Mouse (Mus musculus): ENCODE data around the gene Ergic2.

- TF ChIP-seq CTCF (IDR thresholded peaks at IDR 0.05; ENCODE audit: control insufficient read depth, insufficient read depth, insufficient replicate concordance, low read depth, low read length), result no peak
- TF ChIP-seq POLR2A (IDR thresholded peaks at IDR 0.05; ENCODE audit: control insufficient read depth, low read depth, low read length), result no peak
Observed at GRCm38 (mm10) chr6:148142421-148142820, 69.8 kb downstream of the Ergic2 start.

Data from testis, adult 2 months (tissue).